Mouse (Mus musculus) A20 (cell line): Measurements from ENCODE around the gene Ric1.
"Not testable (repeated sequence)": the region's sequence is repeated elsewhere in the genome, so short reads cannot be mapped to it uniquely, and the experiment has no call there.

Experiments
- DNase-seq: peaks from one replicate; pipeline ENCODE4 v3.0.0-alpha.2; 2011; ENCODE audit warnings: low read depth, low spot score

Ric1 gene

DNA sequence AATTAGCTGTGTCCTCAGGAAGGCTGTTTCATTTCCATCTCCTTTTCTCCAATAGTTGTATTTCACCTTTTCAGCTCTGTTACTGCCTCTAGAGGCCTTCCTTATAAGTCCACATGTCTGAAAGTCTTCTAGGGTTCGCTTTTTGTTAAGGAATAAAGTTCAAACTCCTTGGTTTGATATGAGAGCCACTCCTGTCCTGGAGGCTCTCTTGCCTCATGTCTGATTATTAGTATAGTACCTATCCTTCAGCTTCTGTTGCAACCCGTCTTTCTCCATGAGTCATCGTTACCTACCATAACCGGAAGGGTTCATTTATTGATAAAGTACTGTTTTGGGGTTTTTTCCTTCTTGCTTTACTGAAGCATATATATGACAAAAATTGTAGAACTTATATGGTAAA, 5.2 kb downstream of the Ric1 start:
- no peak for DNase-seq

DNA sequence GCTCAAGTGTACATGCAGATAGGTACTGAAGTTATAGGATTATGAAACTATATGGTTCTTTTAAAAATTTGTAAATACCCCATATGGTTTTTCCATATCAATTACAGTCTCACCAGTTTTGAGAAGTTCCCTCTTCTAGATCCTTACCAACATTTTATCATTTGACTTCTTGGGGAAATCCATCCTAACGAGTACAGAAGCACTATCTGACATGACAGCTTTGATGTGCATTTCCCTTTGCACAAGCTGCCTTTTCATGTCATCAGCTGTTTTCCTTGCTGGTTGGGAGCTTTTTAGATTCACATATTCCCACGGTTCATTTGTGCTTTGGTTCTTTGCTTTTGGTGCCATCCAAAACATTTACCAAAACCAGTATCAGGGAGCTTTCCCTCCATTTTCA, 6.5 kb downstream of the Ric1 start:
- DNase-seq, result no peak

DNA sequence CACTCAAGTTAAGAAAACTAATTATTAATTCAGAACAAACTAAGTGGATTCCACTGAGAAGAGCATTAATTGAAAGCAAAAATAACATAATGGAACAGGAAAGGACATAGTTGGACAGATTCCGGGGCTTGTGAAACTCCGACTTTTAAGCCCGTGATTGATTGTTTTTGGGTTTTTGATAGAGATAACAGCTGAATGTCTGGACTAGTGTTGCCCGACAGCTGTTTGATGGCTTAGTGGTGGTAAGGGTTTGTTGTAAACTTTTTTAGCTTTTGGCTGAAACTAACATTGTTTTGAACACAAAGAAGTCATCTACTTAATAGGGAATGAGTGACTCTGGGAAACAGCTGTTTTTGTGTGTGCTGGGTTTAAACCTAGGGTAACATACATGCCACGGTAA, 11.9 kb downstream of the Ric1 start:
- DNase-seq, result no peak

DNA sequence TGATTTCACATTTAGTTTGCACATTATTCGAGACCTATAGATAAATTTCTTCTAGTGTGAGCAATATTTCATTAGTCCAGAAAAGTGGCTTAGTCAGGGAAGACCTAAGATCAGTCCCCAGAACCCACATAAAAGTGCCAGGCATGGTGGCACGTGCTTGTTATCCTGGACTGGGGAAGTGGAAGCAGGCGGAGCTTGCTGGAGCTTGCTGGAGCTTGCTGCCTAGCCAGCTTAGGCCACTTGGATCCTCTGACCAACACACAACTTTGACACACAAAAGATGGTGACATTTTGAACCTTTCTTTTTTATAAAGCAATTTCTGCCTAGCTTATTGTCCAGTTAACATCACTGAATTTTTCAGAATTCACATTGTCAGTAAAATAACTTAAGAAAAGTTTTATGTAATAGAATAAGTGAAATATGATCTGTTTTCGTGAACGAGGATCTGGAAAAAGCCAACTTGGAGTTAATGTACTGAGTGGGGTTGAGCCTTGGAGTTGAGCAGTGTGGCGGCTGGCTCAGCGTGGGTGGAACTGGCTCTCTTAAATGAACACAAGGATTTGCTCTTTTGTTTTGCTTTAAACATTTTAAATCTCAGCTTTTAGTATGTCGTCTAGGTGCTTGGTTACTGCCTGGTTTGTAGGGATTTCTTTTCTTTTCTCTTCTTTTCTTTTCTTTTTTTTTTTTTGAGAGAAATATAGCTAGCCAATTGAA, 20.3 kb downstream of the Ric1 start:
- DNase-seq, result no peak

- DNase-seq, result no peak
These were observed 21.9 kb downstream of the Ric1 start for GRCm38 (mm10) chr19:29544026-29544425.

- no peak for DNase-seq
These were observed 28.5 kb downstream of the Ric1 start for GRCm38 (mm10) chr19:29550618-29551017.

- DNase-seq, result no peak
These were observed 29.0 kb downstream of the Ric1 start for GRCm38 (mm10) chr19:29551128-29551527.

- DNase-seq, result not testable (repeated sequence)
These were observed 29.9 kb downstream of the Ric1 start for GRCm38 (mm10) chr19:29551980-29552379.

- not testable (repeated sequence) for DNase-seq
These were observed 35.2 kb downstream of the Ric1 start for GRCm38 (mm10) chr19:29557171-29557845.

GRCm38 (mm10) chr19:29562166-29562565, 40.1 kb downstream of the Ric1 start:
- DNase-seq, result no peak

- no peak for DNase-seq
These were observed 40.5 kb downstream of the Ric1 start for GRCm38 (mm10) chr19:29562603-29563002.

GRCm38 (mm10) chr19:29563258-29563779, 41.2 kb downstream of the Ric1 start:
- peak; percentile 57 for DNase-seq

DNA sequence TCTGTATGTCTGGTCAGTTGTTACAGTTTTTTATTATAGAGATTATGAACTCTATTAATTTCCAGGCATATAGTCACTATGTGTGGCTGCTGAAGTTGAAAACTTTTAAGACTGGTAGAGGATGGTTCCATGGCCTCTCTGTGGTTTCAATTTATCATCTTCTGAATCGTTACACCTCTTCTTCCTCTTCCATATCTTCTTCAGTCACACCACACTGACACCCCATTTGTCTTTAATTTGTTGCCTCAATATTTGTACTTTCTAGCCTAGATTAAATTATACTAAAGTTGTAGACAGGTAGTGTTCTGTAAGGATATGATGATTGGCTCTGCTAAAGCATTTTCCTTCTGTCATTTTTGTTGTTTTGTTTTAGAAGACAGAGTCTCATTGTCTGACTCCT, 44.4 kb downstream of the Ric1 start:
- no peak for DNase-seq

GRCm38 (mm10) chr19:29582439-29582838, 60.4 kb downstream of the Ric1 start:
- DNase-seq, result no peak

- no peak for DNase-seq
These were observed 61.7 kb downstream of the Ric1 start for GRCm38 (mm10) chr19:29583734-29584133.

GRCm38 (mm10) chr19:29593783-29594182, 71.7 kb downstream of the Ric1 start:
- not testable (repeated sequence) for DNase-seq

GRCm38 (mm10) chr19:29596276-29596675, 74.2 kb downstream of the Ric1 start:
- DNase-seq, result no peak

- DNase-seq, result peak; percentile 37
These were observed 74.9 kb downstream of the Ric1 start for GRCm38 (mm10) chr19:29596985-29597384.

- no peak for DNase-seq
These were observed 76.9 kb downstream of the Ric1 start for GRCm38 (mm10) chr19:29598981-29599380.

DNA sequence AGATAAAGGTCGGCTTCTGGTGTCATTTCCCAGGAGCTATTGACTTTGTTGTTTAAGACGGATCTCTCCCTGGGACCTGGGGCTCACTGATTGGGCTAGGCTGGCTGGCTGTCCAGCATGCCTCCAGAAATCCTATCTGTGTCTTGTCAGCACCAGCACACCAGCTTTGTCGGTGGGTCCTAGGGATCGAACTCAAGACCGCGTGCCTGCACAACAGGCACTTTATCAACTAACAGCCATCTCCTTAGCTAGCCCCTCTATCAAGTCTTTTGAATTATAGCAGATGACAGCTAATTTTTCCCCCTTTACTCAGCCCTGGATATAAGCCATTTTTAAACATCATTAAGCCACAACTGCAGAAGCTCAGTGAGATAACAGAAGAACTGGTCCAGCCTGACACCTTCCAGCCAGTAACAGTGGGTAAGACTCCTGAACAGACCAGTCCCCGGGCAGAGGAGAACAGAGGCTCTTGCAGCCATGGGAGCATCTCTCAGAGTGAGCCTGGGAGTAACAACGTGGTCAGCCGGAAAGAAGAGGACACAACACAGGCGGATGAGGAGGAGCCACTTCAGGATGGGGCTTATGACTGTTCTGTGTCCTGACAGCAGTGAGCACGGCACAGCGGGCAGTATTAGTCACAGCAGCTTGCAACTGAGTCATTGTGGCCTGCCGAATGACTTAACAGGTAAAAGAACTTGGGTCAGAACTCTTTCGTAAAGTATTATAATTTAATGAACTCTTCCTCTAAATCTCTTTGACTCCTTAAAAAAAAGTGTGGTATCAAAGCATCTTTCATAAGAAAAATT, 81.7 kb downstream of the Ric1 start:
- DNase-seq, result no peak

DNA sequence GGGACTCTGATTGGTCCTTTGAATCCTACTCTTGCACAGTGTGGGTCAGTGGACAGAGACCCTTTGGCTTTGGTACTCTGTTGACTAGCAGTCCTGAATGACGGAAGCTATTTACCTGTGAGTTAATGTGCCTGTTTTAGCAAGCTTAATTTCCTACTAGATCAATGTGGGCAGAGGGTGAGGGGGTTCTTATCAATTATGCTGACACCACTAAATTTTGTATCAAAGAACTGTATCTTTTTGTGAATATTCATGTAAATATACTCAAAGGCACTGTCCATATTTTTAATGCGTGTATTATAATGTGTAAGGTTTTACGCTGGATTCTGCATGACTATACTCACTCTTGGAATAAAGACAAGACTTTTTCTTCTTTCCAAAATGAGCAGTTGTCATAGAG, 82.6 kb downstream of the Ric1 start:
- DNase-seq, result no peak

DNA sequence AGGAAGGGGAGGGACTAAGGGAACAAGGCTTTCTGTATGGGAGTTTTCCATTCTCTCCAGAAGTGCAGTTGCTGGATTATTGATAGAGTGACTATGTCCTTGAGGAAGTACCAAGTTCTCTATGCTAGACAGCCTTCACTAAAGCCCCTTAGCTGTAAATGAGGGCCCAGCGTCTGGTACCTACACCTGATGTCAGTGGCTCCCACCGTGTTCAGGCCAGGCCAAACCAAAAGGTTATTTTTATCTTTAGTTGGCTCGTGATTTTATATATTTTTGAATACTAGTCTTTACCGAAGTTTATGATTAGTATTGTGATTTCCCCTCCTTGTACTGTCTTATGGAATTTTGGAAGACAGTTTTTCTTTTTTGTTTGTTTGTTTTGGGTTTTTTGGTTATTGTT, 85.4 kb downstream of the Ric1 start:
- DNase-seq, result no peak
